Mouse (Mus musculus): ENCODE data around the gene Ccdc163.

- peak; percentile 65 to 94 for TF ChIP-seq CTCF (conservative IDR thresholded peaks at IDR 0.05 in 1 of 2, IDR thresholded peaks at IDR 0.05 in 1 of 2; ENCODE audit: low read depth in 2 of 2, low read length in 2 of 2)
- TF ChIP-seq E2F4 (IDR thresholded peaks at IDR 0.05; ENCODE audit: insufficient replicate concordance, low read depth, low read length) = no peak
- TF ChIP-seq RCOR1 (conservative IDR thresholded peaks at IDR 0.05; ENCODE audit: low read depth, low read length) = no peak
- no peak for TF ChIP-seq CHD2 (IDR thresholded peaks at IDR 0.05; ENCODE audit: low read length)
- TF ChIP-seq ZMIZ1 (IDR thresholded peaks at IDR 0.05; ENCODE audit: low read depth, low read length) = no peak
- TF ChIP-seq POLR2AphosphoS2 (IDR thresholded peaks at IDR 0.05; ENCODE audit: low read depth, low read length) = no peak
- no peak for TF ChIP-seq HCFC1 (IDR thresholded peaks at IDR 0.05; ENCODE audit: low read depth, low read length)
- no peak for TF ChIP-seq MXI1 (IDR thresholded peaks at IDR 0.05; ENCODE audit: low read depth, low read length)
- TF ChIP-seq ZKSCAN1 (IDR thresholded peaks at IDR 0.05; ENCODE audit: borderline replicate concordance, low read depth, low read length) = no peak
- TF ChIP-seq SMC3 (IDR thresholded peaks at IDR 0.05; ENCODE audit: low read depth, low read length) = peak; percentile 94
- TF ChIP-seq NELFE (IDR thresholded peaks at IDR 0.05; ENCODE audit: low read depth, low read length) = peak; percentile 34; the same call in 1 of the 2 replicates
Measured at GRCm38 (mm10) chr4:116719396-116719795, 11.1 kb downstream of the Ccdc163 start.
